ENCODE assay signal across 21 mouse cellular contexts in the genomic region with DNA sequence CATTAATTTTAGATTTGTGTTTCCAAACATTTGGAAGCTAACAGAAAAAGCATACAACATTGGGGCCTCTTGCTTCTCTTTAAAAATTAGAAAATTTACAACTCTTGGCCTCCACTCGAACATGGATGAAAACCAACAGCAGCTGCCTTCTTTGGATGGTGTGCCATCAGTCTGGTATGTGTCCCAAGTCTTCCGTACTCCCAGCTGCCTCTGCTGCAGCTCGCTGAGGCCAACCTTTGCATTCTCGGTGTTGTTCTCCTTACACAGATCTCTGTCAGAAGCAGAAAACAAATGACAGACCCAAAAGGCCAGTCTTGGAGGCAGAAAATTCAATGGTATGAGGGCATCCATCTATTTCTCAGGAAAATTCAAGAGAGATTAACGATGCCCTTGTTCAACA. TPM values are rescaled to one million over a fixed set of nuclear protein-coding genes. Genes with fewer than 3 reads are reported as not detected.
A peak's percentile ranks its signal among the peaks of the same experiment; 100 is the strongest.
DNase-seq lines count a peak whose midpoint lies in the region; ATAC-seq and TF ChIP-seq lines count a peak whose summit lies in the region.
"Had no signal": no experiment of that assay in that cellular context is flagged by ENCODE, and none has a peak within 500 bp of the region (broad histone marks: within the 10 kb centered on the region; RNA-seq: fewer than 3 reads in every experiment).

No protein-coding gene starts in this region.

- DNase-seq in cerebellum, postnatal 10 days = peak; percentile 22 to 37
- DNase-seq in cerebellum, adult 9-11 months = no peak
- no peak for DNase-seq in forebrain, embryonic 10.5 days (ENCODE audit: extremely low spot score, low spot score)
- no peak for DNase-seq in hindbrain, postnatal 0 days (ENCODE audit: low spot score)
- DNase-seq in brain, embryonic 14.5 days (ENCODE audit: low read depth) = peak; percentile 65
- DNase-seq: adrenal gland, adult 8-10 months; adrenal gland, postnatal 36 days; B cell, adult 2 months; cerebellum, adult 11 months; cerebellum, adult 8-10 months; cerebellum, postnatal 36 days; kidney, adult 2 months had no signal

- H3K4me1 ChIP-seq in forebrain, embryonic 16.5 days (replicated peaks; ENCODE audit: control insufficient read depth, insufficient read depth, low read length) = peaks cover 9% of the 10 kb centered on the region; the same call in 1 of the 2 replicates
- peaks cover 7% of the 10 kb centered on the region; the same call in 1 of the 2 replicates for H3K4me1 ChIP-seq in forebrain, embryonic 10.5 days
- no peaks in the 10 kb centered on the region for H3K4me1 ChIP-seq in hindbrain, embryonic 12.5 days
- no peaks in the 10 kb centered on the region for H3K4me1 ChIP-seq in hindbrain, postnatal 0 days (ENCODE audit: insufficient read depth, low read length)
- H3K4me1 ChIP-seq: embryonic facial prominence, embryonic 13.5 days; heart, embryonic 12.5 days; hindbrain, embryonic 13.5 days; kidney, embryonic 15.5 days had no signal

- peak; percentile 62; the same call in 1 of the 2 replicates for ATAC-seq in forebrain, embryonic 16.5 days
- ATAC-seq in hindbrain, embryonic 12.5 days (ENCODE audit: low FRiP score) = no peak
- ATAC-seq in hindbrain, postnatal 0 days = no peak
- ATAC-seq: CD4-positive, CD25-positive, alpha-beta regulatory T cell, adult 4 months; intestine, embryonic 16.5 days had no signal

- no peaks in the 10 kb centered on the region for H3K9me3 ChIP-seq in forebrain, embryonic 16.5 days (ENCODE audit: control insufficient read depth, low read length)
- H3K9me3 ChIP-seq in forebrain, embryonic 10.5 days = no peaks in the 10 kb centered on the region
- no peaks in the 10 kb centered on the region for H3K9me3 ChIP-seq in hindbrain, embryonic 12.5 days (replicated peaks)
- no peaks in the 10 kb centered on the region for H3K9me3 ChIP-seq in hindbrain, postnatal 0 days (ENCODE audit: low read length)
- H3K9me3 ChIP-seq: embryonic facial prominence, embryonic 13.5 days; heart, embryonic 12.5 days; kidney, embryonic 15.5 days had no signal

- WGBS in forebrain, embryonic 16.5 days = 43% methylated on average over 5 of the region's 5 CpGs
- 86% methylated on average over 5 of the region's 5 CpGs for WGBS in forebrain, embryonic 10.5 days
- 69% methylated on average over 5 of the region's 5 CpGs for WGBS in hindbrain, embryonic 12.5 days
- 44% methylated on average over 5 of the region's 5 CpGs for WGBS in hindbrain, postnatal 0 days

- TF ChIP-seq POLR2A in brain, embryonic 14.5 days (IDR thresholded peaks at IDR 0.05; ENCODE audit: borderline replicate concordance, extremely low read depth, insufficient read depth, insufficient read length, poor library complexity, severe bottlenecking) = no peak

- no peak overlapping the region for H3K4me2 ChIP-seq in forebrain, embryonic 16.5 days (ENCODE audit: low read length)
- no peak overlapping the region for H3K4me2 ChIP-seq in hindbrain, embryonic 12.5 days (replicated peaks)
- no peak overlapping the region for H3K4me2 ChIP-seq in hindbrain, postnatal 0 days (ENCODE audit: low read depth, low read length)
- H3K4me2 ChIP-seq: embryonic facial prominence, embryonic 13.5 days; heart, embryonic 12.5 days; hindbrain, embryonic 13.5 days; kidney, embryonic 15.5 days had no signal

- no peak for TF ChIP-seq CTCF in hindbrain, postnatal 0 days (IDR thresholded peaks at IDR 0.05; ENCODE audit: low read depth)
- no peak for TF ChIP-seq CTCF in brain, embryonic 14.5 days (IDR thresholded peaks at IDR 0.05; ENCODE audit: borderline replicate concordance, extremely low read depth, insufficient read depth, insufficient read length)

- no peak overlapping the region for H3K4me3 ChIP-seq in forebrain, embryonic 16.5 days (replicated peaks; ENCODE audit: low read length)
- no peak overlapping the region for H3K4me3 ChIP-seq in forebrain, embryonic 10.5 days
- no peak overlapping the region for H3K4me3 ChIP-seq in hindbrain, embryonic 12.5 days
- no peak overlapping the region for H3K4me3 ChIP-seq in hindbrain, postnatal 0 days (ENCODE audit: low read length)
- H3K4me3 ChIP-seq: embryonic facial prominence, embryonic 13.5 days; heart, embryonic 12.5 days; hindbrain, embryonic 13.5 days; kidney, embryonic 15.5 days had no signal

- no peaks in the 10 kb centered on the region for H3K27me3 ChIP-seq in forebrain, embryonic 16.5 days (replicated peaks; ENCODE audit: control insufficient read depth, insufficient read depth, low read length)
- H3K27me3 ChIP-seq in forebrain, embryonic 10.5 days (ENCODE audit: poor library complexity, severe bottlenecking) = no peaks in the 10 kb centered on the region
- H3K27me3 ChIP-seq in hindbrain, embryonic 12.5 days = no peaks in the 10 kb centered on the region
- no peaks in the 10 kb centered on the region for H3K27me3 ChIP-seq in hindbrain, postnatal 0 days (ENCODE audit: insufficient read depth, low read length)
- H3K27me3 ChIP-seq: embryonic facial prominence, embryonic 13.5 days; heart, embryonic 12.5 days; hindbrain, embryonic 13.5 days; kidney, embryonic 15.5 days had no signal

- no peaks in the 10 kb centered on the region for H3K36me3 ChIP-seq in forebrain, embryonic 16.5 days (ENCODE audit: control insufficient read depth, insufficient read depth)
- no peaks in the 10 kb centered on the region for H3K36me3 ChIP-seq in forebrain, embryonic 10.5 days (replicated peaks)
- H3K36me3 ChIP-seq in hindbrain, embryonic 12.5 days = no peaks in the 10 kb centered on the region
- no peaks in the 10 kb centered on the region for H3K36me3 ChIP-seq in hindbrain, postnatal 0 days (ENCODE audit: insufficient read depth, low read length)
- H3K36me3 ChIP-seq: embryonic facial prominence, embryonic 13.5 days; G1E; heart, embryonic 12.5 days; hindbrain, embryonic 13.5 days; kidney, embryonic 15.5 days had no signal

- H3K9ac ChIP-seq in forebrain, embryonic 16.5 days (replicated peaks; ENCODE audit: low read depth, low read length) = no peak overlapping the region
- H3K9ac ChIP-seq in hindbrain, embryonic 12.5 days = no peak overlapping the region
- no peak overlapping the region for H3K9ac ChIP-seq in hindbrain, postnatal 0 days (replicated peaks; ENCODE audit: low read length)
- H3K9ac ChIP-seq: embryonic facial prominence, embryonic 13.5 days; heart, embryonic 12.5 days; hindbrain, embryonic 13.5 days; kidney, embryonic 15.5 days had no signal

- peak overlapping the region; percentile 26 for H3K27ac ChIP-seq in forebrain, embryonic 16.5 days (ENCODE audit: low read length)
- no peak overlapping the region for H3K27ac ChIP-seq in forebrain, embryonic 10.5 days
- 0 out of 2 replicates have a peak overlapping the region, but pooled peaks have one; percentile 30 for H3K27ac ChIP-seq in hindbrain, embryonic 12.5 days
- H3K27ac ChIP-seq in hindbrain, postnatal 0 days = no peak overlapping the region
- H3K27ac ChIP-seq: embryonic facial prominence, embryonic 13.5 days; hindbrain, embryonic 13.5 days; kidney, embryonic 15.5 days had no signal

RNA-seq across cellular contexts. Expression of gene Acvr1c, which starts 22.3 kb away (rescaled TPM):
- polyA plus RNA-seq in forebrain, embryonic 16.5 days (2015; fragmentation: Nextera tagmentation; extraction: Ambion mirVana) = 2.5 TPM in 2 replicates
- polyA plus RNA-seq in forebrain, embryonic 10.5 days (2016; fragmentation: Nextera tagmentation; extraction: Ambion mirVana) = 0.07 and 0.20 TPM in 2 replicates
- polyA plus RNA-seq in hindbrain, embryonic 12.5 days (2016; fragmentation: Nextera tagmentation; extraction: Ambion mirVana) = 0.72 and 0.76 TPM in 2 replicates
- 0.31 and 0.50 TPM in 2 replicates for total RNA-seq in hindbrain, postnatal 0 days (2014; rRNA removed)
- 0.23 and 0.59 TPM in 2 replicates for polyA plus RNA-seq in hindbrain, postnatal 0 days (2015; fragmentation: Nextera tagmentation; extraction: Ambion mirVana)
- 0.26 and 0.34 TPM in 2 replicates for polyA plus RNA-seq in brain, embryonic 14.5 days (2012; rRNA removed)
- polyA plus RNA-seq: G1E had no signal

Comparison
In these comparisons a context has a peak if more than half of its experiments do, and no peak if none do; other contexts are left out.
1. DNase-seq: peak in cerebellum, postnatal 10 days (2 of 2) and brain, embryonic 14.5 days (single experiment); none in cerebellum, adult 9-11 months (single experiment), forebrain, embryonic 10.5 days (single experiment) and hindbrain, postnatal 0 days (single experiment).
2. H3K27ac ChIP-seq: peak in forebrain, embryonic 16.5 days (single experiment) and hindbrain, embryonic 12.5 days (single experiment); none in forebrain, embryonic 10.5 days (single experiment) and hindbrain, postnatal 0 days (single experiment).